Mouse (Mus musculus): Measurements from ENCODE around the gene B230307C23Rik.

DNA sequence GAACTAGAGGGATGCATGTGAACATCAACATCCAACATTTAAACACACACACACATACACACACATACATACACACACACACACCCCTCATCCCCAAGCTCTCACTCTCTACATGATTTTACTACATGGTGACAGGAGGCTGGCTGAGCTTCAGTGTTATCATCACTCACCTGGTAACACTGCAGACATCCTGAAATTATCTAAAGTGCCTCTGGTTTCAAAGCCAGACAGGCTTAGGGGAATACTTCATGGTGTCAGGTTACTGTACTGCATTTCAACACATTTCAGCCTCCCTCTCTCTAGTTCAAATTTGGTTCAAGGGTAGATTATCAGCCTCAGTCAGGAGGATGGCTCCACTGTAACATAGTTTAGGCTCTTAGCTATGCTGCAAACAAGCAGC lies 39.5 kb upstream of the B230307C23Rik start:
- TF ChIP-seq CTCF (conservative IDR thresholded peaks at IDR 0.05; ENCODE audit: insufficient read depth, insufficient read length, low read depth, low read length) (no peak), POLR2A (IDR thresholded peaks at IDR 0.05; ENCODE audit: low read depth, low read length) (no peak)
